Mouse (Mus musculus) kidney, embryonic 16.5 days (tissue): ENCODE measurements at regions not wholly inside any gene's neighbourhood (a gene's known extent, or its start where the extent isn't known, plus 50 kb on each side); places are given as distances from the start of the nearest gene placed in this dataset.

ENCODE experiments used
- ATAC-seq: fragments of 200-750 bp; cut with Nextera tagmentation; 2 replicates; pipeline ENCODE4 v1.8.0; 2017; ENCODE audit warnings: moderate TSS enrichment; ENCODE audit not compliant: low FRiP score, low TSS enrichment
- H3K27ac ChIP-seq: fragments of 300-500 bp; sonication (generic); 2 replicates; pipeline ENCODE4 v1.5.1; 2014; ENCODE audit warnings: low read length
- H3K27me3 ChIP-seq: fragments of 300-500 bp; sonication (generic); 2 replicates; pipeline ENCODE4 v1.6.1; 2014; ENCODE audit warnings: low read length, control low read depth, mixed read lengths; ENCODE audit not compliant: insufficient read depth
- H3K36me3 ChIP-seq: fragments of 300-500 bp; sonication (generic); 2 replicates; pipeline ENCODE4 v1.6.1; 2014; ENCODE audit warnings: low read length, control low read depth, mixed read lengths; ENCODE audit not compliant: insufficient read depth
- H3K4me1 ChIP-seq: fragments of 300-500 bp; sonication (generic); 2 replicates; pipeline ENCODE4 v1.6.1; 2014; ENCODE audit warnings: low read length, control low read depth, mixed read lengths; ENCODE audit not compliant: insufficient read depth
- H3K4me2 ChIP-seq: fragments of 300-500 bp; sonication (generic); replicated peaks from 2 replicates; pipeline ENCODE4 v1.6.1; 2014; ENCODE audit warnings: low read depth, low read length
- H3K4me3 ChIP-seq: fragments of 300-500 bp; sonication (generic); 2 replicates; pipeline ENCODE4 v1.5.1; 2014; ENCODE audit warnings: mild to moderate bottlenecking, low read length
- H3K9ac ChIP-seq: fragments of 300-500 bp; sonication (generic); replicated peaks from 2 replicates; pipeline ENCODE4 v1.6.1; 2014; ENCODE audit warnings: low read length
- H3K9me3 ChIP-seq: fragments of 300-500 bp; sonication (generic); 2 replicates; pipeline ENCODE4 v1.6.1; 2016; ENCODE audit warnings: low read length, control low read depth
- WGBS: fragments of 180-500 bp; shearing (Covaris S2); extraction: QIAGEN DNeasy Blood & Tissue Kit; methylation state at CpG from one replicate; pipeline ENCODE4 v1.1.7; 2014; 5-methylcytosine and 5-hydroxymethylcytosine counted together

GRCm38 (mm10) chr6:18639712-18640383 is 125.2 kb upstream of the Cttnbp2 start:
- H3K9ac ChIP-seq, result no peak overlapping the region
- no peak overlapping the region for H3K4me2 ChIP-seq
- H3K27ac ChIP-seq, result no peak overlapping the region
- WGBS, result 29% methylated on average over 3 of the region's 3 CpGs
- H3K9me3 ChIP-seq, result 0 out of 2 replicates have a peak, but pooled peaks cover 2% of the 10 kb centered on the region
- no peaks in the 10 kb centered on the region for H3K27me3 ChIP-seq
- H3K4me3 ChIP-seq, result no peak overlapping the region
- ATAC-seq, result no peak
- no peaks in the 10 kb centered on the region for H3K4me1 ChIP-seq
- H3K36me3 ChIP-seq, result no peaks in the 10 kb centered on the region

DNA sequence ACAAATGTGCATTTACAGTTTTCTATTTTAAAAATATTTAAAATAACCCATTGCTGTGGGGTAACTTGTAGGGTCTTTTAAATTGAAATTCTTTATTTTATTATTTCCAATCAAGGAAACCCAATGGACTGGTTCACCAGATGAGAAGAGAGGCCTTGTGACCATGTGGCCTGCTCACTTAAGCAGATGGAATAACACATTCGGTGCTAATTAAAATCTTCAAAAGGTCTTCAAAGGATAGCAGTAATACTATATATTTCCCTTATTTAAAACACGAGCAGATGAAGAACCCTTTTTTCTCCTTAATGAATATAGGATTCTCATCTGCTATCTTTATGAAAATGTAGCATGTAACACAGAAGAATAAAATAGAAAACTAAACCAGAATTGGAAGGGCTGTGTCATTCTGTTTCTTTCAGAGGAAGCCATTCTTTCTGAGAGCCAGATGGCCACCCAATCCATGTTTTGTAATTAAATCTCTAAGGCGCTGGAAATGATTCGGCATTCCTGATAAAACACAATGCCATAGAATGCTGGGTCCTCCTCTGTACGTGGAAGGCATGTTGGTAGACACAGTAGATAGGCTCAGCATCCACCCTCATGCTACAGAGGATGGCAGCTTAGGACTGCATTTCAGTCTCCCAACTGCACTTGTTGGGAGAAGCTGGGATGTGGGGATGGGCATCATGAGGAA is 134.4 kb upstream of the Cttnbp2 start:
- no peak overlapping the region for H3K4me2 ChIP-seq
- H3K36me3 ChIP-seq, result no peaks in the 10 kb centered on the region
- H3K4me3 ChIP-seq, result no peak overlapping the region
- no peak overlapping the region for H3K9ac ChIP-seq
- no peaks in the 10 kb centered on the region for H3K9me3 ChIP-seq
- H3K27me3 ChIP-seq, result no peaks in the 10 kb centered on the region
- no peak overlapping the region for H3K27ac ChIP-seq
- no peaks in the 10 kb centered on the region for H3K4me1 ChIP-seq
- 86% methylated on average over 5 of the region's 5 CpGs for WGBS
- ATAC-seq, result no peak

DNA sequence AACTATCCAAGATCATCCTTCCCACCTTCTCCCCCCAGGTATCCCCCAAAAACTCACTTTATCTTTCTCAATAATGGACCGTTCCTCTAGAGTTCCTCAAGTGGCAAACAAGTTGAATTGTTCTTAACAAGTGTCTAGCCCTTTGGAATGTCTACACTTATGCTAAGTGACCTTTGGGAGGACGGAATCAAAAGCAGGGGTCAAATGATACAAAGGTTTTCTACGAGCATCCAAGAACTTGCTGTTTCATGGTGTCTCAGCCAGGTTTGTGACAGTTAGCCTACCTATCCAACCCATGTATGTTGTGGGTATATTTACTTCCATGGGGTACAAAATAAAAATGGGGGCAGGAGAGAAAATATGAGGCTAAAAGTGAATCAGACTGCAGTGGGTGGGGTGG is 136.7 kb upstream of the Cttnbp2 start:
- 85% methylated on average over 3 of the region's 3 CpGs for WGBS
- H3K27me3 ChIP-seq, result no peaks in the 10 kb centered on the region
- H3K27ac ChIP-seq, result no peak overlapping the region
- no peaks in the 10 kb centered on the region for H3K4me1 ChIP-seq
- no peak overlapping the region for H3K4me3 ChIP-seq
- no peaks in the 10 kb centered on the region for H3K9me3 ChIP-seq
- no peaks in the 10 kb centered on the region for H3K36me3 ChIP-seq
- no peak overlapping the region for H3K4me2 ChIP-seq
- no peak for ATAC-seq
- no peak overlapping the region for H3K9ac ChIP-seq

DNA sequence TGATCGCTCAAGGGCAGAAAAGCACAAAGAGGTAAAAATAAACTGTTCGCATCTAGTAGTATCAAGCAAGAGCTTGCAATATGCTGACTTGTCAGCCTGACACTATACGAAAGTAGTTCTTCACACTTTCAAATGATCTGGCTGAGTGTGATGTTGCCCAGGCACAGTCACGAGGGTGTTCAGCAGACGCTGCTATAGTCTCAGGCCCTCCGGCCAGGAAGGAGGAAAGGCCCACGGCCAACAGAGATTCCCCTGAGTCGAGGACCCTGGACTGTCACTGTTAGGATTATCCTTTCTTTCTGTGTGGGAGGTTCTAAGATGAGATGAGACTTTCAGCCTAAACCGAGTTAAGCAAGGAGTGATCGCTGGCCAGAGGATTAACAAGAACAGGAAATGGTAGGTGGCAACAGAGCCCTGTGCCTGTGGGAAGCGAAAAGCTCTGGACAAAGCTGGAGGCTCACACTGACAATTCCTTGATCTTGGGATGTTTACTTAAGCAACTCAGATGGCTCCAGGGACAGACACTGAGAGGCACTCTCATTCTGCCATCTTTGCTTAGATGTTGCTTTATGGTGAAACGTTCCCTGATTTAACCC is 137.5 kb upstream of the Cttnbp2 start:
- Histone ChIP-seq H3K4me1 (no peaks in the 10 kb centered on the region), H3K9ac (no peak overlapping the region), H3K9me3 (no peaks in the 10 kb centered on the region), H3K4me3 (no peak overlapping the region), H3K4me2 (no peak overlapping the region), H3K27ac (no peak overlapping the region), H3K27me3 (no peaks in the 10 kb centered on the region), H3K36me3 (no peaks in the 10 kb centered on the region)
- WGBS, result 66% methylated on average over 12 of the region's 12 CpGs
- ATAC-seq, result no peak

DNA sequence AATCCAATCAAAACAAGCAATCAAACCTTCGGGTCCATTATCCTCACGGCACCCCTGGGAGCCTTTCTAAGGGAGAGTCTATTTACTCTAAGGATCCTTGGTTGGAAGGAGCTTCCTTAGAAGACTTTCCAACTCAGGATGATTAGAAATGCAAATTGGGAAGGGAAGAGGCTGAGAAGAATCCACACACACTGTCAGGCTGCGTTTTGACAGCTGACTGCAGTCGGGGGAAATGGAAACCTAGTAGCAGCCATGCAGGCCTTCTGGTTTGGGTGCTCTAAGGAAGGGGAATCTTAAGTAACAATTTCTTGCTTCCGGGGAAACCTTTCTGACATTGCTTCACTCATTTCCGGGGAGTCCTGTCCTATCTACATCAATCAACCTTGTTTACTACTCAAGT is 139.6 kb upstream of the Cttnbp2 start:
- Histone ChIP-seq H3K4me2 (no peak overlapping the region), H3K9ac (no peak overlapping the region), H3K4me3 (no peak overlapping the region), H3K9me3 (no peaks in the 10 kb centered on the region), H3K36me3 (no peaks in the 10 kb centered on the region), H3K27ac (no peak overlapping the region), H3K27me3 (no peaks in the 10 kb centered on the region), H3K4me1 (no peaks in the 10 kb centered on the region)
- no peak for ATAC-seq
- 47% methylated on average over 6 of the region's 6 CpGs for WGBS

DNA sequence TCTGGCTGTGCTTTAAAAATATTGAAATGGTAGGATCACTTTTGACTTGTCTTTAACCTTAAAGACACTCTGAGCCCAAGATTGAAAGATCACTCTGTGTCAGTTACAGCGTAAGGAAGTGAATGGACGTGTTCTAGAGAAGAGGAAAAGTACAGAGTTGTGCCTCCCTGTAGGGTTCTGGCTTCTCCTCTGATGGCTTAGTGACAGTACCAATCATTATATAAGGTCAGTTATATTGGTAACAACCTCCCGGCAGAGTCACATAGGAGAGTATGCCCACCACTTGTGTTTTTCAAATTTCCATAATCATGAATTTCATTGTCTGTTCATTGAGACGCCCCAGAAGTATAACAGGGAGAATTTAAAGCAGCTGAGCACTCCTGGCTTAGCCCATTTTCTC is 141.6 kb upstream of the Cttnbp2 start:
- no peaks in the 10 kb centered on the region for H3K27me3 ChIP-seq
- no peak overlapping the region for H3K4me3 ChIP-seq
- H3K4me1 ChIP-seq, result no peaks in the 10 kb centered on the region
- H3K36me3 ChIP-seq, result no peaks in the 10 kb centered on the region
- H3K4me2 ChIP-seq, result no peak overlapping the region
- 84% methylated on average over 4 of the region's 4 CpGs for WGBS
- H3K9me3 ChIP-seq, result no peaks in the 10 kb centered on the region
- no peak for ATAC-seq
- H3K27ac ChIP-seq, result no peak overlapping the region
- H3K9ac ChIP-seq, result no peak overlapping the region

GRCm38 (mm10) chr6:18656772-18657401 is 142.2 kb upstream of the Cttnbp2 start:
- Histone ChIP-seq H3K36me3 (no peaks in the 10 kb centered on the region), H3K27ac (no peak overlapping the region), H3K4me2 (no peak overlapping the region), H3K9ac (no peak overlapping the region), H3K4me3 (no peak overlapping the region), H3K4me1 (no peaks in the 10 kb centered on the region), H3K9me3 (no peaks in the 10 kb centered on the region), H3K27me3 (no peaks in the 10 kb centered on the region)
- ATAC-seq, result no peak
- 70% methylated on average over 7 of the region's 7 CpGs for WGBS

GRCm38 (mm10) chr6:18664687-18665086 is 150.0 kb upstream of the Cttnbp2 start:
- H3K4me2 ChIP-seq, result no peak overlapping the region

GRCm38 (mm10) chr6:18665992-18666391 is 151.3 kb upstream of the Cttnbp2 start:
- Histone ChIP-seq H3K36me3 (no peaks in the 10 kb centered on the region), H3K4me1 (no peaks in the 10 kb centered on the region), H3K9me3 (no peaks in the 10 kb centered on the region), H3K9ac (no peak overlapping the region), H3K27me3 (no peaks in the 10 kb centered on the region), H3K4me3 (no peak overlapping the region), H3K27ac (no peak overlapping the region), H3K4me2 (no peak overlapping the region)
- no peak for ATAC-seq
- WGBS, result 87% methylated on average over 4 of the region's 4 CpGs

More at GRCm38 (mm10) chr6:18664687-18665086, 150.0 kb upstream of the Cttnbp2 start:
- H3K9ac ChIP-seq, result no peak overlapping the region
- H3K4me1 ChIP-seq, result no peaks in the 10 kb centered on the region
- no peak overlapping the region for H3K27ac ChIP-seq
- H3K27me3 ChIP-seq, result no peaks in the 10 kb centered on the region
- WGBS, result 90% methylated on average over 4 of the region's 4 CpGs
- H3K4me3 ChIP-seq, result no peak overlapping the region
- H3K9me3 ChIP-seq, result no peaks in the 10 kb centered on the region
- H3K36me3 ChIP-seq, result no peaks in the 10 kb centered on the region
- no peak for ATAC-seq

DNA sequence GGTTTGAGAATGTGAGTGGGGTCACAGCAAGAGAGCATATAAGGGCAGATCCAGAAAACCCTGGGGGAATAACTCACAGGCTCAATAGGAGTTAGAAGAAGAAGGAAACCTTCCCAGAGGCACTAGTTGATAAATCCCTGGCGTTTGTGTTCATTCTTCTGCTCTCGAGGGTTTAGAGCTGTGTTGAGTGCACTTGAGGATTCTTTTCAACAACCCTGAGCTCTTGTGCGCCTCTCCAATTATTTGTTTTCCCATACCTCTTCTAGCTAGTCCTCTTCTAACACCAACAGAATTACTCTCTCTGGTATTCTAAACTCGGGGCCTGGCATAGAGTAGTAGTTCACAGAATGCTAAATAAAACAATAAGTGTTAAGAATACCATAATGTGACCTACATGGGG is 151.9 kb upstream of the Cttnbp2 start:
- H3K9ac ChIP-seq, result no peak overlapping the region
- H3K4me3 ChIP-seq, result no peak overlapping the region
- no peak overlapping the region for H3K4me2 ChIP-seq
- no peaks in the 10 kb centered on the region for H3K9me3 ChIP-seq
- H3K27ac ChIP-seq, result no peak overlapping the region
- no peaks in the 10 kb centered on the region for H3K36me3 ChIP-seq
- H3K4me1 ChIP-seq, result no peaks in the 10 kb centered on the region
- 85% methylated on average over 4 of the region's 4 CpGs for WGBS
- no peak for ATAC-seq
- no peaks in the 10 kb centered on the region for H3K27me3 ChIP-seq
